Mouse (Mus musculus) liver, embryonic 14.5 days (tissue): ENCODE data around the gene Meiob. TPM values are rescaled to one million over a fixed set of nuclear protein-coding genes. Genes with fewer than 3 reads are reported as not detected.

Experiments
- ATAC-seq: fragments of 200-750 bp; cut with Nextera tagmentation; 2 replicates; pipeline ENCODE4 v1.8.0; 2017; ENCODE audit warnings: moderate number of reproducible peaks, mild to moderate bottlenecking, moderate library complexity; ENCODE audit not compliant: insufficient read depth
- DNase-seq, 3 experiments: peaks; one replicate each; pipeline ENCODE4 v3.0.0-alpha.2; 2012 to 2013; ENCODE audit warnings: low read depth in 3 of 3, low spot score in 3 of 3
- H3K27ac ChIP-seq: fragments of 300-500 bp; sonication (generic); 2 replicates; pipeline ENCODE4 v1.5.1; 2014; ENCODE audit warnings: moderate library complexity, mild to moderate bottlenecking, control low read depth, inconsistent platforms
- H3K27me3 ChIP-seq: fragments of 300-500 bp; sonication (generic); 2 replicates; pipeline ENCODE4 v1.6.1; 2014; ENCODE audit warnings: mild to moderate bottlenecking, low read length, moderate library complexity; ENCODE audit not compliant: control insufficient read depth, insufficient read depth
- H3K36me3 ChIP-seq: fragments of 300-500 bp; sonication (generic); replicated peaks from 2 replicates; pipeline ENCODE4 v1.6.1; 2014; ENCODE audit warnings: low read depth; ENCODE audit not compliant: control insufficient read depth, insufficient read depth
- H3K4me1 ChIP-seq, 2 experiments: fragments of 200-500 bp in 1 of 2; fragments of 300-500 bp in 1 of 2; sonication (generic) in 1 of 2; replicated peaks; 2 replicates each; pipeline ENCODE4 v1.6.1; 2012 to 2014; ENCODE audit warnings: antibody characterized with exemption in 1 of 2, inconsistent platforms in 1 of 2, low read length in 1 of 2; ENCODE audit not compliant: control insufficient read depth in 2 of 2, insufficient read depth in 2 of 2
- H3K4me2 ChIP-seq: fragments of 300-500 bp; sonication (generic); 2 replicates; pipeline ENCODE4 v1.6.1; 2014; ENCODE audit warnings: low read depth, mild to moderate bottlenecking, control low read depth, moderate library complexity
- H3K4me3 ChIP-seq, 2 experiments: fragments of 200-500 bp in 1 of 2; fragments of 300-500 bp in 1 of 2; sonication (generic) in 1 of 2; 2 replicates each; pipeline ENCODE4 v1.5.1; 2012 to 2014; ENCODE audit warnings: low read depth in 2 of 2, low read length in 2 of 2, mild to moderate bottlenecking in 2 of 2, control low read depth in 1 of 2, inconsistent platforms in 1 of 2, moderate library complexity in 1 of 2; ENCODE audit not compliant: insufficient read depth in 1 of 2
- H3K9ac ChIP-seq: fragments of 300-500 bp; sonication (generic); replicated peaks from 2 replicates; pipeline ENCODE4 v1.6.1; 2014; ENCODE audit warnings: mild to moderate bottlenecking, control low read depth, moderate library complexity
- H3K9me3 ChIP-seq: fragments of 300-500 bp; sonication (generic); 2 replicates; pipeline ENCODE4 v1.6.1; 2016; ENCODE audit warnings: low read length, mixed read lengths; ENCODE audit not compliant: control insufficient read depth
- CTCF ChIP-seq: IDR thresholded peaks from 2 replicates; pipeline ENCODE4 v1.5.1; 2016; ENCODE audit warnings: antibody characterized with exemption, low read depth, control low read depth
- EP300 ChIP-seq: IDR thresholded peaks from 2 replicates; pipeline ENCODE4 v1.6.1; 2016; ENCODE audit warnings: antibody characterized with exemption, low read depth
- WGBS: fragments of 180-500 bp; shearing (Covaris S2); extraction: QIAGEN DNeasy Blood & Tissue Kit; methylation state at CpG from one replicate; pipeline ENCODE4 v1.1.7; 2014; ENCODE audit not compliant: insufficient replicate concordance; 5-methylcytosine and 5-hydroxymethylcytosine counted together
- polyA plus RNA-seq, 2 experiments: library from polyadenylated mRNA; depleted of rRNA in 1 of 2; stranded (reverse) in 1 of 2; unstranded in 1 of 2; fragments of >200 nt; fragmentation: Nextera tagmentation in 1 of 2; extraction: Ambion mirVana in 1 of 2; gene quantifications; 2 replicates each; pipeline versions ENCODE4 v1.2.1 to v1.2.3; 2012 to 2014

Gene Meiob
- polyA plus RNA-seq, 2 experiments, result 0.65 to 0.90 TPM

GRCm38 (mm10) chr17:24780821-24781220, 23.3 kb upstream of the Meiob start:
- Histone ChIP-seq H3K36me3 (no peaks in the 10 kb centered on the region), H3K4me1 (no peaks in the 10 kb centered on the region), H3K27me3 (no peaks in the 10 kb centered on the region), H3K27ac (no peak overlapping the region), H3K4me2 (no peak overlapping the region), H3K9me3 (no peaks in the 10 kb centered on the region), H3K4me3 (no peak overlapping the region), H3K9ac (no peak overlapping the region)
- ATAC-seq (no peak), DNase-seq (no peak)
- 48% methylated on average over 2 of the region's 2 CpGs for WGBS
- no peak for TF ChIP-seq EP300
- TF ChIP-seq CTCF, result no peak

GRCm38 (mm10) chr17:24792190-24792589, 11.9 kb upstream of the Meiob start:
- TF ChIP-seq CTCF (no peak), EP300 (no peak)
- ATAC-seq (no peak), DNase-seq (no peak)
- 28% methylated on average over 8 of the region's 8 CpGs for WGBS
- H3K9ac ChIP-seq, result no peak overlapping the region
- H3K9me3 ChIP-seq, result no peaks in the 10 kb centered on the region
- H3K27me3 ChIP-seq, result no peaks in the 10 kb centered on the region
- H3K4me2 ChIP-seq, result no peak overlapping the region
- H3K4me3 ChIP-seq, result no peak overlapping the region
- peaks cover 0 to 2% of the 10 kb centered on the region in 2 experiments; a peak in 2 of 4 replicates for H3K4me1 ChIP-seq
- no peaks in the 10 kb centered on the region for H3K36me3 ChIP-seq
- no peak overlapping the region for H3K27ac ChIP-seq

DNA sequence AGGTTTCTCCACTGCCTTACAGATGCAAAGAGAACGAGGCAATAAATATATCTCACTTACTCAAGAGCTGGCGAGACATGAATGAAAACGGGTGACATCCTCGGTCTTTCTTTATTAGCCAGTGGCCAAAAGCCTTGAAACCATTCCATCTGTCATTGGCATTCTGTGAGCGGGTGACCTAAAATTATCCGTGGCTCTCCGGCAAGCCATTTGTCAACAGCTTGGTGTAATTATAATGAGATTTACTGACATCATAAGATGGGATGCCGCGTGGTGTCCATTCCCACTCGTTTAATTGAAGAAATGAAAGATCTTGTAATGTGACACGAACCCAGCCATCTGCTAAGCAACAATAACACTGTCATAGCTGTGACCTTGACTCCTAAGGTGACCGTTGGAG, 9.3 kb upstream of the Meiob start:
- Histone ChIP-seq H3K27ac (no peak overlapping the region), H3K9me3 (no peaks in the 10 kb centered on the region), H3K4me2 (no peak overlapping the region), H3K4me1 (peaks cover 0 to 8% of the 10 kb centered on the region in 2 experiments; a peak in 3 of 4 replicates), H3K9ac (no peak overlapping the region), H3K27me3 (no peaks in the 10 kb centered on the region), H3K36me3 (no peaks in the 10 kb centered on the region), H3K4me3 (no peak overlapping the region)
- WGBS, result 66% methylated on average over 12 of the region's 12 CpGs
- no peak for ATAC-seq
- no peak for TF ChIP-seq EP300
- TF ChIP-seq CTCF, result no peak
- no peak for DNase-seq

DNA sequence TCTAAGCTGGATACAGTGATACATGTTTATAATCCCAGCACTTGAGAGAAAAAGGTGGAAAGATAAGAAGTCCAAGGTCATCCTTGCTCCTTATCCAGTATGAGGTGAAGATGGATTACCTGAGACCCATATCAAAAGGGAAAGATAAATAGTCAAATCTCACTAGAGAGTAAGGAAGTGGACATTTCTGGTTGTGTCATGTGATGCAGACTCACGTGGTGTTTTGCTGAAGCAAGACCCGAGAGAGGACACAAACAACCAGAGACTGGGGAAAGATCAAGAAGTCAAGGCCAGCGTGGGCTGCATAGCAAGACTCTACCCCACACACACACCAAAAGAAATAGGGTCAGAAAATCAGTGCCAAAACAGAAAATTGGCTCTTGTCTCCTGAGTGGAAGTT, 7.1 kb upstream of the Meiob start:
- H3K36me3 ChIP-seq, result no peaks in the 10 kb centered on the region

DNA sequence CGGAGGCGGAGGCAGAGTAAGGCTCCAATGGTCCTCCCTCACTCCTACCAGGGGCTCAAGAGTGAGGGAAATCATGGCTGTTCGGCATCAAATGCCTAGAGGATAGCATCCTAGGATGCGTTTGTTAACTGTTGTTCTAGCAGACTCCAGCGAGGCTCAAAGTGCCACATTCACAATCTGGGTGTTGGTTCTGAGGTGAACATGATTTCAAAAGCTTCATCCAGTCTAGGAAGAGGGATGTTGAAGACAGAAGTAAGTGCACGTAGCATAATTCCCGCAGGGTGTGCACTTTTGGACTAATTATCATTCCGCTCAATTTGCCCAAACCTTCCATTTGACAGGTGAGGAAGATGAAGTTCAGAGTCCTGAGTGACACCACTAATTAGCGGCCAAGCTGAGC, 5.9 kb upstream of the Meiob start:
- H3K4me1 ChIP-seq, result peaks cover 0 to 8% of the 10 kb centered on the region in 2 experiments; a peak in 3 of 4 replicates
- no peaks in the 10 kb centered on the region for H3K27me3 ChIP-seq
- no peaks in the 10 kb centered on the region for H3K36me3 ChIP-seq
- no peak for ATAC-seq
- H3K27ac ChIP-seq, result no peak overlapping the region
- WGBS, result 49% methylated on average over 9 of the region's 9 CpGs
- no peak for DNase-seq
- H3K9ac ChIP-seq, result no peak overlapping the region
- no peak for TF ChIP-seq EP300
- TF ChIP-seq CTCF, result no peak
- H3K4me2 ChIP-seq, result no peak overlapping the region
- H3K9me3 ChIP-seq, result no peaks in the 10 kb centered on the region
- H3K4me3 ChIP-seq, result no peak overlapping the region

More for the DNA sequence above, 7.1 kb upstream of the Meiob start:
- Histone ChIP-seq H3K9ac (no peak overlapping the region), H3K9me3 (no peaks in the 10 kb centered on the region), H3K4me3 (no peak overlapping the region), H3K27me3 (no peaks in the 10 kb centered on the region), H3K4me1 (peaks cover 0 to 8% of the 10 kb centered on the region in 2 experiments; a peak in 3 of 4 replicates), H3K27ac (no peak overlapping the region), H3K4me2 (no peak overlapping the region)
- 41% methylated on average over 3 of the region's 3 CpGs for WGBS
- TF ChIP-seq CTCF (no peak), EP300 (no peak)
- DNase-seq (no peak), ATAC-seq (no peak)

GRCm38 (mm10) chr17:24799476-24799875, 4.6 kb upstream of the Meiob start:
- Histone ChIP-seq H3K4me3 (no peak overlapping the region), H3K4me2 (no peak overlapping the region), H3K27me3 (no peaks in the 10 kb centered on the region), H3K9ac (no peak overlapping the region), H3K4me1 (peaks cover 4 to 8% of the 10 kb centered on the region in 2 experiments), H3K9me3 (no peaks in the 10 kb centered on the region), H3K36me3 (no peaks in the 10 kb centered on the region), H3K27ac (no peak overlapping the region)
- TF ChIP-seq CTCF (no peak), EP300 (no peak)
- no peak for DNase-seq
- 66% methylated on average over 4 of the region's 4 CpGs for WGBS
- ATAC-seq, result no peak
